Mouse (Mus musculus): ENCODE measurements around the gene Gga3.

- TF ChIP-seq POLR2A (IDR thresholded peaks at IDR 0.05; ENCODE audit: extremely low read depth, insufficient read depth, low read length), result peak; percentile 83
- TF ChIP-seq CTCF (IDR thresholded peaks at IDR 0.05; ENCODE audit: low read depth, low read length), result peak; percentile 23; the same call in 1 of the 2 replicates
Measured at GRCm38 (mm10) chr11:115603476-115604303, at the start of gene Gga3, which contains the start of gene Mrps7.

Data from liver, adult 2 months (tissue).